Comparison of ENCODE assay signal across 16 mouse cellular contexts in genomic region chr16:92886226-92886625, GRCm38 (mm10).
"Had no signal": no experiment of that assay in that cellular context is flagged by ENCODE, and none has a peak within 500 bp of the region (broad histone marks: within the 10 kb centered on the region; RNA-seq: fewer than 3 reads in every experiment).

No protein-coding gene starts in this region.

- H3K36me3 ChIP-seq: neural tube, embryonic 13.5 days; neural tube, embryonic 15.5 days; stomach, embryonic 15.5 days had no signal

- H3K27ac ChIP-seq: neural tube, embryonic 13.5 days; neural tube, embryonic 15.5 days; stomach, embryonic 15.5 days; stomach, postnatal 0 days had no signal

- H3K4me2 ChIP-seq: neural tube, embryonic 13.5 days; neural tube, embryonic 15.5 days; stomach, embryonic 15.5 days had no signal

- H3K4me3 ChIP-seq: neural tube, embryonic 13.5 days; neural tube, embryonic 15.5 days; stomach, embryonic 15.5 days had no signal

- H3K9ac ChIP-seq: neural tube, embryonic 13.5 days; neural tube, embryonic 15.5 days; stomach, embryonic 15.5 days had no signal

- DNase-seq: retina, postnatal 1 day; right cerebral cortex, adult 18-20 months; right cerebral cortex, postnatal 14 days; right cerebral cortex, postnatal 25 days; right cerebral cortex, postnatal 4 days; spleen, adult 18-20 months; thymus, adult 18-20 months; thymus, adult 2 months; thymus, postnatal 14 days; thymus, postnatal 25 days; thymus, postnatal 36 days; thymus, postnatal 4 days had no signal

- H3K27me3 ChIP-seq: neural tube, embryonic 13.5 days; neural tube, embryonic 15.5 days; stomach, embryonic 15.5 days had no signal

- H3K9me3 ChIP-seq: neural tube, embryonic 13.5 days; neural tube, embryonic 15.5 days; stomach, embryonic 15.5 days had no signal

- H3K4me1 ChIP-seq: neural tube, embryonic 15.5 days; stomach, embryonic 15.5 days had no signal
